Mouse (Mus musculus): ENCODE data around the gene Ptk6. TPM values are rescaled to one million over a fixed set of nuclear protein-coding genes. Genes with fewer than 3 reads are reported as not detected.

The Ptk6 gene
- polyA plus RNA-seq, 1 experiment from 2014 or later: not detected

- Histone ChIP-seq H3K4me1 (ENCODE audit: insufficient read depth, low read length) (no peaks in the 10 kb centered on the region), H3K27ac (ENCODE audit: low read length) (no peak overlapping the region), H3K4me3 (ENCODE audit: low read length) (no peak overlapping the region), H3K36me3 (ENCODE audit: insufficient read depth, low read length) (no peaks in the 10 kb centered on the region), H3K9ac (replicated peaks; ENCODE audit: low read length) (no peak overlapping the region), H3K27me3 (ENCODE audit: insufficient read depth, low read length) (peaks cover 37% of the 10 kb centered on the region), H3K9me3 (ENCODE audit: low read length) (no peaks in the 10 kb centered on the region), H3K4me2 (replicated peaks; ENCODE audit: low read depth, low read length) (no peak overlapping the region)
- WGBS: 81% methylated on average over 6 of the region's 6 CpGs
- ATAC-seq (ENCODE audit: low FRiP score, low TSS enrichment): no peak
Measured at GRCm38 (mm10) chr2:181157716-181158302, 44.8 kb downstream of the Ptk6 start.

- no peak for ATAC-seq (ENCODE audit: low FRiP score, low TSS enrichment)
- Histone ChIP-seq H3K4me3 (ENCODE audit: low read length) (no peak overlapping the region), H3K9me3 (ENCODE audit: low read length) (no peaks in the 10 kb centered on the region), H3K4me1 (ENCODE audit: insufficient read depth, low read length) (no peaks in the 10 kb centered on the region), H3K9ac (replicated peaks; ENCODE audit: low read length) (no peak overlapping the region), H3K27me3 (ENCODE audit: insufficient read depth, low read length) (peaks cover 37% of the 10 kb centered on the region), H3K4me2 (replicated peaks; ENCODE audit: low read depth, low read length) (no peak overlapping the region), H3K27ac (ENCODE audit: low read length) (no peak overlapping the region), H3K36me3 (ENCODE audit: insufficient read depth, low read length) (no peaks in the 10 kb centered on the region)
- 78% methylated on average over 4 of the region's 4 CpGs for WGBS
Measured at GRCm38 (mm10) chr2:181157180-181157579, 45.4 kb downstream of the Ptk6 start.

GRCm38 (mm10) chr2:181156248-181157121 lies 46.1 kb downstream of the Ptk6 start, which contains the start of gene Eef1a2:
TSS of gene Eef1a2 (minus strand) at chr2:181157014.
- H3K4me3 ChIP-seq (ENCODE audit: low read length): peak within 1 kb of the TSS; percentile 28
- no peaks in the 10 kb centered on the region for H3K36me3 ChIP-seq (ENCODE audit: insufficient read depth, low read length)
- no peaks in the 10 kb centered on the region for H3K9me3 ChIP-seq (ENCODE audit: low read length)
- peaks cover 37% of the 10 kb centered on the region for H3K27me3 ChIP-seq (ENCODE audit: insufficient read depth, low read length)
- no peak within 1 kb of the TSS for H3K27ac ChIP-seq (ENCODE audit: low read length)
- H3K9ac ChIP-seq (replicated peaks; ENCODE audit: low read length): no peak within 1 kb of the TSS
- WGBS: 4% methylated on average over 55 of the region's 55 CpGs
- H3K4me1 ChIP-seq (ENCODE audit: insufficient read depth, low read length): no peaks in the 10 kb centered on the region
- no peak for ATAC-seq (ENCODE audit: low FRiP score, low TSS enrichment)
- H3K4me2 ChIP-seq (replicated peaks; ENCODE audit: low read depth, low read length): peak within 1 kb of the TSS; percentile 49

GRCm38 (mm10) chr2:181155801-181156200 lies 46.8 kb downstream of the Ptk6 start:
- 75% methylated on average over 4 of the region's 4 CpGs for WGBS
- Histone ChIP-seq H3K36me3 (ENCODE audit: insufficient read depth, low read length) (no peaks in the 10 kb centered on the region), H3K4me3 (ENCODE audit: low read length) (no peak overlapping the region), H3K27ac (ENCODE audit: low read length) (no peak overlapping the region), H3K9me3 (ENCODE audit: low read length) (no peaks in the 10 kb centered on the region), H3K9ac (replicated peaks; ENCODE audit: low read length) (no peak overlapping the region), H3K4me1 (ENCODE audit: insufficient read depth, low read length) (no peaks in the 10 kb centered on the region), H3K27me3 (ENCODE audit: insufficient read depth, low read length) (peaks cover 37% of the 10 kb centered on the region), H3K4me2 (replicated peaks; ENCODE audit: low read depth, low read length) (no peak overlapping the region)
- ATAC-seq (ENCODE audit: low FRiP score, low TSS enrichment): no peak

- Histone ChIP-seq H3K4me1 (ENCODE audit: insufficient read depth, low read length) (no peaks in the 10 kb centered on the region), H3K4me2 (replicated peaks; ENCODE audit: low read depth, low read length) (no peak overlapping the region), H3K9me3 (ENCODE audit: low read length) (no peaks in the 10 kb centered on the region), H3K9ac (replicated peaks; ENCODE audit: low read length) (no peak overlapping the region), H3K27ac (ENCODE audit: low read length) (no peak overlapping the region), H3K36me3 (ENCODE audit: insufficient read depth, low read length) (no peaks in the 10 kb centered on the region), H3K27me3 (ENCODE audit: insufficient read depth, low read length) (peaks cover 40% of the 10 kb centered on the region), H3K4me3 (ENCODE audit: low read length) (no peak overlapping the region)
- WGBS: 80% methylated on average over 8 of the region's 8 CpGs
- ATAC-seq (ENCODE audit: low FRiP score, low TSS enrichment): no peak
Measured at GRCm38 (mm10) chr2:181154831-181155415, 47.7 kb downstream of the Ptk6 start.

GRCm38 (mm10) chr2:181154361-181154760 lies 48.2 kb downstream of the Ptk6 start:
- 65% methylated on average over 3 of the region's 3 CpGs for WGBS
- H3K27ac ChIP-seq (ENCODE audit: low read length): no peak overlapping the region
- H3K9ac ChIP-seq (replicated peaks; ENCODE audit: low read length): no peak overlapping the region
- no peaks in the 10 kb centered on the region for H3K36me3 ChIP-seq (ENCODE audit: insufficient read depth, low read length)
- no peak for ATAC-seq (ENCODE audit: low FRiP score, low TSS enrichment)
- peaks cover 46% of the 10 kb centered on the region for H3K27me3 ChIP-seq (ENCODE audit: insufficient read depth, low read length)
- H3K9me3 ChIP-seq (ENCODE audit: low read length): no peaks in the 10 kb centered on the region
- H3K4me1 ChIP-seq (ENCODE audit: insufficient read depth, low read length): no peaks in the 10 kb centered on the region
- no peak overlapping the region for H3K4me2 ChIP-seq (replicated peaks; ENCODE audit: low read depth, low read length)
- no peak overlapping the region for H3K4me3 ChIP-seq (ENCODE audit: low read length)

- Histone ChIP-seq H3K9ac (replicated peaks; ENCODE audit: low read length) (no peak overlapping the region), H3K4me3 (ENCODE audit: low read length) (no peak overlapping the region), H3K27me3 (ENCODE audit: insufficient read depth, low read length) (peaks cover 51% of the 10 kb centered on the region), H3K4me1 (ENCODE audit: insufficient read depth, low read length) (no peaks in the 10 kb centered on the region), H3K9me3 (ENCODE audit: low read length) (no peaks in the 10 kb centered on the region), H3K36me3 (ENCODE audit: insufficient read depth, low read length) (no peaks in the 10 kb centered on the region), H3K27ac (ENCODE audit: low read length) (no peak overlapping the region), H3K4me2 (replicated peaks; ENCODE audit: low read depth, low read length) (no peak overlapping the region)
- ATAC-seq (ENCODE audit: low FRiP score, low TSS enrichment): no peak
- WGBS: 0% methylated on average over 1 of the region's 1 CpGs
Measured at GRCm38 (mm10) chr2:181153837-181154236, 48.8 kb downstream of the Ptk6 start.

- 75% methylated on average over 1 of the region's 1 CpGs for WGBS
- no peaks in the 10 kb centered on the region for H3K36me3 ChIP-seq (ENCODE audit: insufficient read depth, low read length)
- H3K9me3 ChIP-seq (ENCODE audit: low read length): no peaks in the 10 kb centered on the region
- H3K4me1 ChIP-seq (ENCODE audit: insufficient read depth, low read length): peaks cover 4% of the 10 kb centered on the region; the same call in 1 of the 2 replicates
- no peak overlapping the region for H3K4me2 ChIP-seq (replicated peaks; ENCODE audit: low read depth, low read length)
- H3K27me3 ChIP-seq (ENCODE audit: insufficient read depth, low read length): peaks cover 54% of the 10 kb centered on the region
- ATAC-seq (ENCODE audit: low FRiP score, low TSS enrichment): no peak
- H3K4me3 ChIP-seq (ENCODE audit: low read length): no peak overlapping the region
- H3K9ac ChIP-seq (replicated peaks; ENCODE audit: low read length): no peak overlapping the region
- no peak overlapping the region for H3K27ac ChIP-seq (ENCODE audit: low read length)
Measured at GRCm38 (mm10) chr2:181153131-181153530, 49.5 kb downstream of the Ptk6 start.

- WGBS: 93% methylated on average over 17 of the region's 17 CpGs
- Histone ChIP-seq H3K27ac (ENCODE audit: low read length) (no peak overlapping the region), H3K27me3 (ENCODE audit: insufficient read depth, low read length) (peaks cover 51% of the 10 kb centered on the region), H3K9ac (replicated peaks; ENCODE audit: low read length) (no peak overlapping the region), H3K4me3 (ENCODE audit: low read length) (no peak overlapping the region), H3K36me3 (ENCODE audit: insufficient read depth, low read length) (no peaks in the 10 kb centered on the region), H3K4me1 (ENCODE audit: insufficient read depth, low read length) (peaks cover 5% of the 10 kb centered on the region; the same call in 1 of the 2 replicates), H3K4me2 (replicated peaks; ENCODE audit: low read depth, low read length) (no peak overlapping the region), H3K9me3 (ENCODE audit: low read length) (no peaks in the 10 kb centered on the region)
- ATAC-seq (ENCODE audit: low FRiP score, low TSS enrichment): no peak
Measured at GRCm38 (mm10) chr2:181152701-181153100, 49.9 kb downstream of the Ptk6 start.
